Mouse (Mus musculus): ENCODE data around the gene Slc43a1.

DNA sequence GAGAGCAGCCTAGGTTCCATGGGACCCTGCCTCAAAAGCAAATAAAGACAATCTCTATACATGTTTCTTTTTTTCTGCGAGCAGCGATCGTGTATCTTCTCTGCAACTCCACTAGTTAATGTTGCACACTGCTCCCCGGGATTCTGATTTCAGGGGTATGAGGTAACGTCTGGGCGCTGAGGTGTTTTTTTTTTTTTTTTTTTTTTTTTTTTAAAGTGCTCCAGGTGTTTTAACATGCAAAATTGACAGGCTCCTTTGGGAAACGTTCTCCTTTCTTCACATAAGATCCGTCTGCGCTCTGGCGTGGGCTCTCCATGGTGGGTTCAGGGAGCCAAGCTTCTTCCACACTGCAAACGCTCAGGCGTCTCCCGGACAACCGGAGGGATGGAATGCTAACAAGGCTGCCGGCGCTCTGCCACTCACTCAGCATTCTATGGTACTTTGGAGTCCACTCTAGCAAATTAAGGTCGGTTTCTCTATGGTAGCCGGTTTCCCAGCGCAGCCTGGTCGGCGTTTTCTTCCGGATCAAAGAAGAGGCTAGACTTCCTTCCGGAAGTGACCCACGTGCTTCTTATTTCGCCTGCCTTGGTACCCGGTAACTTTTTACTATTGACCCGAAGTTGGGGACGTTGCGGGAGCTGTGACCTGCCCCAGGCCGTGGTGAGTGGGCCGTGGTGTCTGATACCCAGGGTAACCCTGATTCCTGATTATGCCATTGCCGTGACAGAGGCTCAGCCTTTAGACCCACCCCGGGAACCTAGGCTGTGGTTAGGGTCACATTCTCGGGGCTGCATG is 12.0 kb upstream of the Slc43a1 start, which contains the start of gene Timm10:
- TF ChIP-seq POLR2A (IDR thresholded peaks at IDR 0.05; ENCODE audit: low read depth, low read length) (no peak), CTCF (conservative IDR thresholded peaks at IDR 0.05; ENCODE audit: insufficient read depth, insufficient read length, low read depth, low read length) (no peak)
